Mouse (Mus musculus): ENCODE measurements around the gene Atp4a.

DNA sequence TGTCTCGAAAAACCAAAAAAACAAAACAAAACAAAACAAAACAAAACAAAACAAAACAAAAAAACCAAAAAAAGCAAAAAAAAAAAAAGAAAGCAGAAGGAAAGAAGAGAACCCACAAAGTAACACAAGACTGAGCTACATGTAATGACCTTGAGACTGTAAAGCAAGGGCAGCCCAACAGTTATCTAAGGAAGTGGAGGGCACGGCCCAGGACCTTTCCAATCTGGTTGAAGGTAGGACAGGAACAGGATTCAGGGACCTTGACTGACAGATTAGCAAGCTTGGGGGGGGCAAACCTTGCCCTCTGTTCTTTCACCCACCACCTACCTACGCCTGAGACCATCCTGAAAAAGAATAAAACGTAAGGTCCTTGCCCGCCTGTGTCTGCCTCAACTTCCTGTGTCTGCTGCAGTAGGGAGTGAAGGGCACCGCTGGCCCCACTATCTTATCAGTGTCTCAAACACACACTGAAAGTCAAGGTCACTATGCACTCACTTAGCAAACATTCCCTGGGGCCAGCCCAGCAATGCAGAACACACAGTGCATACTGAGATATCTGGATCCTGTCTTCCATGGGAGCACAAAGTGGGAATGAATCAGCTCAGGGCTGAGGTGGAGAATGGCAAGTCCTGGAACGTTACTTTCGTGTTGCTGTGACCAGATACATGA, 5.7 kb upstream of the Atp4a start:
- TF ChIP-seq HCFC1 (IDR thresholded peaks at IDR 0.05; ENCODE audit: borderline replicate concordance, insufficient read depth, low read length) (no peak), CHD2 (IDR thresholded peaks at IDR 0.05; ENCODE audit: low read depth, low read length) (no peak)

Measured in ES-E14 (cell line).